Mouse (Mus musculus): ENCODE measurements around the gene Prdm13. TPM values are rescaled to one million over a fixed set of nuclear protein-coding genes. Genes with fewer than 3 reads are reported as not detected.

Gene Prdm13
- total and polyA plus RNA-seq, 3 experiments = not detected

DNA sequence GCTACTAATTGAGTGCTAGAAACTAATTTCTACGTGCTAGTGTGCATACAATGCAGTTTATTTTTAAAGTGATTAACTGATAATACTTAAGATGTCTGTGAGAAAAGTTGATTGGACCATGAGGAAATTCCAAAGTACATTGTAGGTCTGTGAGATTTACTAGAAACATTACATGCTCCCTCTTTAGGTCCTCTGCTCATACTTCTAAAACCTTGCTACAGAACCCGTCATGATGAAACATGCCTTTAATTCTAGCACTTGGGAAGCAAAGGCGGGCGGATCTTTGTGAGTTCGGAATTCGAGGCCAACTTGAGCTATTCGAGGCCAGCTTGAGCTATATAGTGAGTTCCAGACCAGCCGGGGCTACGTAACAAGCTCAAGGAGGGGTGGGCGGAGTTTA, 4.8 kb downstream of the Prdm13 start:
- no peak for TF ChIP-seq CHD2 (IDR thresholded peaks at IDR 0.05; ENCODE audit: low read length)
- no peak for TF ChIP-seq ZNF384 (IDR thresholded peaks at IDR 0.05; ENCODE audit: low read depth, low read length)
- no peak for TF ChIP-seq TAL1 (IDR thresholded peaks at IDR 0.05; ENCODE audit: low read length)
- no peak for TF ChIP-seq ZC3H11A (IDR thresholded peaks at IDR 0.05; ENCODE audit: low read depth, low read length)
- TF ChIP-seq KAT2A (conservative IDR thresholded peaks at IDR 0.05; ENCODE audit: low read depth, low read length) = no peak
- no peak for TF ChIP-seq BHLHE40 (IDR thresholded peaks at IDR 0.05; ENCODE audit: borderline replicate concordance, low read depth, low read length)
- no peak for TF ChIP-seq MYC (IDR thresholded peaks at IDR 0.05; ENCODE audit: low read depth, low read length)
- no peak for TF ChIP-seq POLR2AphosphoS2 (IDR thresholded peaks at IDR 0.05; ENCODE audit: low read length)
- no peak for TF ChIP-seq MXI1 (IDR thresholded peaks at IDR 0.05; ENCODE audit: low read depth, low read length)
- TF ChIP-seq TCF12 (IDR thresholded peaks at IDR 0.05; ENCODE audit: low read depth, low read length) = no peak
- no peak for TF ChIP-seq RAD21 (IDR thresholded peaks at IDR 0.05; ENCODE audit: low read depth, low read length)
- TF ChIP-seq ETS1 (IDR thresholded peaks at IDR 0.05; ENCODE audit: low read depth, low read length) = no peak
- TF ChIP-seq NELFE (IDR thresholded peaks at IDR 0.05; ENCODE audit: low read depth, low read length) = no peak
- TF ChIP-seq GATA1 (IDR thresholded peaks at IDR 0.05; ENCODE audit: low read depth, low read length) = no peak
- TF ChIP-seq CTCF (IDR thresholded peaks at IDR 0.05 in 2 of 3, conservative IDR thresholded peaks at IDR 0.05 in 1 of 3; ENCODE audit: control insufficient read depth in 1 of 3, insufficient read depth in 1 of 3, low read depth in 2 of 3, low read length in 3 of 3, poor library complexity in 1 of 3, severe bottlenecking in 1 of 3) = no peak
- TF ChIP-seq NRF1 (IDR thresholded peaks at IDR 0.05; ENCODE audit: insufficient read depth, low read depth, low read length, poor library complexity, severe bottlenecking) = no peak
- no peak for TF ChIP-seq GABPA (IDR thresholded peaks at IDR 0.05; ENCODE audit: low read depth, low read length)
- TF ChIP-seq POLR2AphosphoS5 (IDR thresholded peaks at IDR 0.05; ENCODE audit: borderline replicate concordance, low read depth, low read length) = no peak
- no peaks in the 10 kb centered on the region for H3K36me3 ChIP-seq (ENCODE audit: control insufficient read depth in 1 of 2, insufficient read depth in 2 of 2, low read length in 2 of 2)
- H3K9ac ChIP-seq (ENCODE audit: control insufficient read depth, low read depth, low read length, poor library complexity, severe bottlenecking) = no peak overlapping the region
- DNase-seq (ENCODE audit: low read depth, low spot score) = no peak
- H3K4me1 ChIP-seq (ENCODE audit: control insufficient read depth in 1 of 2, insufficient read depth in 2 of 2, low read length in 2 of 2) = no peaks in the 10 kb centered on the region
- no peak overlapping the region for H3K4me3 ChIP-seq (ENCODE audit: control insufficient read depth in 1 of 2, insufficient read depth in 1 of 2, low read depth in 2 of 2, low read length in 2 of 2)
- H3K79me2 ChIP-seq (ENCODE audit: control insufficient read depth, insufficient read depth, low read length, poor library complexity) = no peaks in the 10 kb centered on the region
- H3K27me3 ChIP-seq (ENCODE audit: control insufficient read depth in 1 of 2, insufficient read depth in 2 of 2, low read length in 2 of 2) = no peaks in the 10 kb centered on the region
- H3K27ac ChIP-seq (ENCODE audit: control insufficient read depth, low read depth, low read length) = no peak overlapping the region
- no peaks in the 10 kb centered on the region for H3K9me3 ChIP-seq (replicated peaks; ENCODE audit: insufficient read depth, low read length)

DNA sequence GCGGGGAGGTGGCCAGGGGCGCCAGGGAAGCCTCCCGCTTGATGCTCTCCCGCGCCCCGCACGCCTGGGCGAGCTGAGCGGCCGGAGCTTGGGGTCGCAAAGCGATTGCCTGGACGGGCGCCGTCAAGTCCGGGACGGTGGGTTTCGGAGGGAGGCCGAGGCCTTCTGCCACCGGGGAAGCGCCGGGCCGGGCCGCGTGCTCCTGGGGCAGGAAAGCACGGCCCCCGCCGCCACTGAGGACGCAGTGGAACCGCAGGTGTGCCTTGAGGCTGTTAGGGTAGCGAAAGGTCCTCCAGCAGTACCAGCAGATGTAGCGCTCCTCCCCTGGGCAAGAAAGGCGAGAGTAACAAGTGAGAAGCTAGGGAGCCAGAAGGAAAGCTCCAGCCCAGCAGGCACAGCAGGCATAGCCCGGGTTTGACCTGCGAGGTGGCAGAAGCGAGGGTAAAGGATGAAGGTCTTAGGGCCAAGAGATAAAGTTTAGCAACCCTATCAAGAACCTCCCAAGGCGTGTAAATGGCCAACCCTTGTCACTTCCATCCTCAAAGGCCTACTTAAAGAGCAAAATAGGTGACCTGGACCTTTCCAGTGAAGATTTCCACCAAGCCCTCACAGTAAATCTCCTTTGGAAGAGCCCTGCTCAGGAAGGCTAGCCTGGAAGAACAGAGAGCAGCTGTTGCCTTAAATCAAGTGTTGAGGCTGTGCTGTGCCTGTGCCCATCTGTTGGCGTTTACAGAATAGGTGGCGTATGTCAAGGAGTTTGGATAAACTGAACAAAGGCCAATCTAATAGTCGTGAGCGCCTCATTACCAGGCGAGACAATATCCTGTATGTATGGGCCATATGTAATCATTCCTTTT, 5.9 kb downstream of the Prdm13 start:
- no peak overlapping the region for H3K9ac ChIP-seq (ENCODE audit: control insufficient read depth, low read depth, low read length, poor library complexity, severe bottlenecking)
- H3K27ac ChIP-seq (ENCODE audit: control insufficient read depth, low read depth, low read length) = no peak overlapping the region
- no peaks in the 10 kb centered on the region for H3K79me2 ChIP-seq (ENCODE audit: control insufficient read depth, insufficient read depth, low read length, poor library complexity)
- no peak for DNase-seq (ENCODE audit: low read depth, low spot score)
- no peak overlapping the region for H3K4me3 ChIP-seq (ENCODE audit: control insufficient read depth in 1 of 2, insufficient read depth in 1 of 2, low read depth in 2 of 2, low read length in 2 of 2)
- no peaks in the 10 kb centered on the region for H3K27me3 ChIP-seq (ENCODE audit: control insufficient read depth in 1 of 2, insufficient read depth in 2 of 2, low read length in 2 of 2)
- no peaks in the 10 kb centered on the region for H3K36me3 ChIP-seq (ENCODE audit: control insufficient read depth in 1 of 2, insufficient read depth in 2 of 2, low read length in 2 of 2)
- H3K9me3 ChIP-seq (replicated peaks; ENCODE audit: insufficient read depth, low read length) = no peaks in the 10 kb centered on the region
- no peaks in the 10 kb centered on the region for H3K4me1 ChIP-seq (ENCODE audit: control insufficient read depth in 1 of 2, insufficient read depth in 2 of 2, low read length in 2 of 2)
- no peak for TF ChIP-seq MAX (IDR thresholded peaks at IDR 0.05; ENCODE audit: low read length)
- TF ChIP-seq POLR2A (IDR thresholded peaks at IDR 0.05; ENCODE audit: control insufficient read depth in 1 of 2, insufficient read depth in 1 of 2, low read depth in 1 of 2, low read length in 2 of 2, poor library complexity in 1 of 2) = no peak
- no peak for TF ChIP-seq MYB (IDR thresholded peaks at IDR 0.05; ENCODE audit: low read depth, low read length)

Measured in MEL (cell line).